Mouse (Mus musculus) heart, embryonic 16.5 days (tissue): ENCODE data around the gene Gm49358. TPM values are rescaled to one million over a fixed set of nuclear protein-coding genes. Genes with fewer than 3 reads are reported as not detected.

ENCODE experiments used
- ATAC-seq: fragments of 200-750 bp; cut with Nextera tagmentation; replicated peaks from 2 replicates; pipeline ENCODE4 v1.8.0; 2017; ENCODE audit warnings: moderate number of reproducible peaks; ENCODE audit not compliant: insufficient read depth, low FRiP score; ENCODE audit errors: extremely low read depth
- H3K27ac ChIP-seq: fragments of 300-500 bp; sonication (generic); 2 replicates; pipeline ENCODE4 v1.5.1; 2014; ENCODE audit warnings: mild to moderate bottlenecking, low read length, control low read depth, moderate library complexity
- H3K27me3 ChIP-seq: fragments of 300-500 bp; sonication (generic); 2 replicates; pipeline ENCODE4 v1.6.1; 2014; ENCODE audit warnings: low read length, mixed read lengths; ENCODE audit not compliant: control insufficient read depth, insufficient read depth
- H3K36me3 ChIP-seq: fragments of 300-500 bp; sonication (generic); 2 replicates; pipeline ENCODE4 v1.6.1; 2014; ENCODE audit not compliant: control insufficient read depth, insufficient read depth
- H3K4me1 ChIP-seq: fragments of 300-500 bp; sonication (generic); 2 replicates; pipeline ENCODE4 v1.6.1; 2014; ENCODE audit warnings: low read length, mixed read lengths; ENCODE audit not compliant: control insufficient read depth, insufficient read depth
- H3K4me2 ChIP-seq: fragments of 300-500 bp; sonication (generic); 2 replicates; pipeline ENCODE4 v1.6.1; 2014; ENCODE audit warnings: low read depth, mild to moderate bottlenecking, control low read depth, low read length
- H3K4me3 ChIP-seq: fragments of 300-500 bp; sonication (generic); 2 replicates; pipeline ENCODE4 v1.5.1; 2014; ENCODE audit warnings: mild to moderate bottlenecking, control low read depth, low read length
- H3K9ac ChIP-seq: fragments of 300-500 bp; sonication (generic); 2 replicates; pipeline ENCODE4 v1.6.1; 2014; ENCODE audit warnings: low read length, control low read depth
- H3K9me3 ChIP-seq: fragments of 300-500 bp; sonication (generic); replicated peaks from 2 replicates; pipeline ENCODE4 v1.6.1; 2016; ENCODE audit warnings: low read length; ENCODE audit not compliant: control insufficient read depth
- WGBS: fragments of 180-500 bp; shearing (Covaris S2); extraction: QIAGEN DNeasy Blood & Tissue Kit; methylation state at CpG from one replicate; pipeline ENCODE4 v1.1.7; 2014; 5-methylcytosine and 5-hydroxymethylcytosine counted together
- polyA plus RNA-seq: library from polyadenylated mRNA; unstranded; fragments of >200 nt; fragmentation: Nextera tagmentation; extraction: Ambion mirVana; gene quantifications from 2 replicates; pipeline ENCODE4 v1.2.1, GENCODE M21; 2015

The Gm49358 gene
- polyA plus RNA-seq, 1 experiment from 2014 or later, result not detected

- Histone ChIP-seq H3K4me1 (peaks cover 36% of the 10 kb centered on the region), H3K36me3 (peaks cover 17% of the 10 kb centered on the region), H3K4me2 (no peak overlapping the region), H3K9ac (no peak overlapping the region), H3K9me3 (no peaks in the 10 kb centered on the region), H3K27ac (peak overlapping the region; percentile 66), H3K27me3 (no peaks in the 10 kb centered on the region), H3K4me3 (no peak overlapping the region)
- 72% methylated on average over 7 of the region's 7 CpGs for WGBS
- no peak for ATAC-seq
Measured at GRCm38 (mm10) chr10:86815133-86815532, 51.4 kb downstream of the Gm49358 start.

DNA sequence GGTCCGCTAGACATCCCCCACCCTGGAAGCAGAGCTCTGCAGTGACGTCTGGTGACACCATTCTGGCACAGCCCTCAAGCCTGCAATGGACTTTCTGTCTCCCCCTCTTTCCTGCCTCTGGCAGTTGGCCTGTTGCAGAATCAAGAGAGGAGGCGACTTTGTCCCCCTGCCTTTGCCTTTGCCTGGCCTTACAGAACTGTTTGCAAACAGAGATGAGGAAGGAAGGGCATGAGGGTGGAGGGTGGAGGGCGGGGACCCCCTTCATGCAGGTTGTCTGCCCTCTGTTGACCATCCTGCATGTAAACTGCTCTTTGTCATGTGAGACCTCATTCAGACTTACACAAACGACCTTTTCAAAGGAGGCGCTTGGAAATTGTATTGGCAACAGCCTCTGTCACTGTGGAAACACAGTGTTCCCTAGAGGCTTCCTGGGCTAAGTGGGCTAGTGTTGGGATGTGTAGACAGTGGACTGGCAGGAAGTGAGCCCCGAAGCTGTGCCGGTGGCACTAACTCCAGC, 55.9 kb downstream of the Gm49358 start:
- Histone ChIP-seq H3K9me3 (no peaks in the 10 kb centered on the region), H3K27me3 (no peaks in the 10 kb centered on the region), H3K9ac (peak overlapping the region; percentile 50), H3K4me3 (no peak overlapping the region), H3K4me1 (peaks cover 27% of the 10 kb centered on the region), H3K27ac (peak overlapping the region; percentile 85), H3K36me3 (peaks cover 17% of the 10 kb centered on the region), H3K4me2 (no peak overlapping the region)
- 23% methylated on average over 8 of the region's 8 CpGs for WGBS
- peak; percentile 66 for ATAC-seq

DNA sequence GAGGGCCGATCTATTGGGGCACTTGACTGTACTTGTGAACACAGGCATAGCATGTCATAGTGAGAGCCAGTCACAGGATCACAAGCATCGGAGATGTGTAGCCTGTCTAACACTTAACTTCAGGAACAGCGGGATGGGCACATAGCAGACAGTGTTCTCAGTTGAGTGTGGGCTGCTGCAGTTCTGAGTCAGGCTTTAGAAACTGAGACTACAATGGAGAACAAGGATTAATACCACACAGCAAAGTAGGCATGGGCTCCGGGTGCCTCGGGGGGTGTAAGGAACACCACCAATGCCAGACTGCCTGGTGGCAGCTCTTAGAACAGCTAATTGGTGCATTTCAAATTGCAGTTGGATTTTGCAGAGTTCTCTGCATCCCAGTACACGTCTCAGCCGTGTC, 57.2 kb downstream of the Gm49358 start:
- peaks cover 22% of the 10 kb centered on the region for H3K4me1 ChIP-seq
- WGBS, result 94% methylated on average over 7 of the region's 7 CpGs
- no peak for ATAC-seq
- no peak overlapping the region for H3K27ac ChIP-seq
- peaks cover 18% of the 10 kb centered on the region for H3K36me3 ChIP-seq
- no peak overlapping the region for H3K4me2 ChIP-seq
- no peaks in the 10 kb centered on the region for H3K27me3 ChIP-seq
- H3K9me3 ChIP-seq, result no peaks in the 10 kb centered on the region
- no peak overlapping the region for H3K9ac ChIP-seq
- no peak overlapping the region for H3K4me3 ChIP-seq

- Histone ChIP-seq H3K4me3 (no peak overlapping the region), H3K9ac (no peak overlapping the region), H3K27ac (no peak overlapping the region), H3K4me2 (no peak overlapping the region), H3K27me3 (no peaks in the 10 kb centered on the region), H3K4me1 (peaks cover 32% of the 10 kb centered on the region), H3K9me3 (no peaks in the 10 kb centered on the region), H3K36me3 (peaks cover 25% of the 10 kb centered on the region)
- ATAC-seq, result no peak
- WGBS, result 81% methylated on average over 6 of the region's 6 CpGs
Measured at GRCm38 (mm10) chr10:86824093-86824492, 60.3 kb downstream of the Gm49358 start.

DNA sequence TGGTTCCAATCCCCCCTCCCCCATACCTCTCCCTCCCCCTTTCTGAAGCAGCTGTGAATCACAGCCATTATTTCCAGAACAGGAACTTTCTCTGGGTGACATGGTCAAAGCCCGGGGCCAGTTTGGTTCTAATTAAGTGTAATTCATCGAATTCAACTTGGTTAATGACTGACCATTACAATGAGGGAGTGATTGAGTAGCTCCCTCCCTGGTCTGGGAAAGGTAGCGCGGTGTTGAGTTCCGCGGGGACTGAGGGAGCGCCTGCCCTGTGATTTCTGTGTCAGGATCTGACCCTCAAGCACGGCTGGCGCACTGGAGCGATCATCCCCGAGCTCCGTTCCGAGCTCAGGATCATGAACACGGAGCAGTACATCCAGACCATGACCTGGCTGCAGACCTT, 61.1 kb downstream of the Gm49358 start:
- H3K27me3 ChIP-seq, result no peaks in the 10 kb centered on the region
- H3K4me3 ChIP-seq, result no peak overlapping the region
- ATAC-seq, result no peak
- peaks cover 24% of the 10 kb centered on the region for H3K4me1 ChIP-seq
- peaks cover 30% of the 10 kb centered on the region for H3K36me3 ChIP-seq
- no peak overlapping the region for H3K4me2 ChIP-seq
- H3K9ac ChIP-seq, result no peak overlapping the region
- no peaks in the 10 kb centered on the region for H3K9me3 ChIP-seq
- H3K27ac ChIP-seq, result peak overlapping the region; percentile 99
- WGBS, result 88% methylated on average over 14 of the region's 14 CpGs

DNA sequence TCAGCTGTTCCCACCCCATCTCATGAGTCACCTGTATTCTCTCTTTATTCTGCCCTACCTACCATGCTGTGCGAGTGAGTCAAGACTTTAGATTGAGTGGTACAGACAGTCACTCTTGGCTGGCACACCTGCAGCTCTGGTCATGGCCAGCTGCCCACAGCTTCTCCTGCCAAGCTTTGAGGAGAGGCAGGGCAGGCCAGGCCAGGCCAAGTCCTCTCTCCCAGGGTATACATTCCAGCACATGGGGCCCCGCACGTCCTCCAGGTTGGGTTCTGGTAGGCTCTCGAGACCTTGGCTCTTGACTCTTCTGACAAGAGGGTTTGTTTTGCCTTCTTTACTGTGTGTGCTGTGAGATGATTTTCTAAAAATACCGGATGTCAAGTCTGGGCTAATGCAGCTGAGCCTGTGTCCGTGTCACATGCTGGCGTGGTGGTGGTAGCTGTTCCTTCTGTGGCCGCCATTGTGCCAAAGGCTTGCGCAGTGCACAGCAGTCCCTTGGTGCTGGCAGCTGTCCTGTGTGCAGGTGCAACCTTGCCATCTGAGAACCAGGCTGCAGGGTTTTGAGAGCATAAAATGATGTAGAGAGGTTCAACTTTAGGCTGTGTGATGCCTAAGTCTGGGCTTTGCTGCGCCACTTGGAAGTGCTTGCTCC, 62.2 kb downstream of the Gm49358 start:
- H3K27me3 ChIP-seq, result no peaks in the 10 kb centered on the region
- H3K4me2 ChIP-seq, result peak overlapping the region; percentile 30; the same call in 1 of the 2 replicates
- H3K27ac ChIP-seq, result peak overlapping the region; percentile 99
- 50% methylated on average over 10 of the region's 10 CpGs for WGBS
- peak; percentile 94 for ATAC-seq
- H3K36me3 ChIP-seq, result peaks cover 26% of the 10 kb centered on the region
- peaks cover 20% of the 10 kb centered on the region for H3K4me1 ChIP-seq
- no peak overlapping the region for H3K9ac ChIP-seq
- H3K9me3 ChIP-seq, result no peaks in the 10 kb centered on the region
- H3K4me3 ChIP-seq, result no peak overlapping the region

DNA sequence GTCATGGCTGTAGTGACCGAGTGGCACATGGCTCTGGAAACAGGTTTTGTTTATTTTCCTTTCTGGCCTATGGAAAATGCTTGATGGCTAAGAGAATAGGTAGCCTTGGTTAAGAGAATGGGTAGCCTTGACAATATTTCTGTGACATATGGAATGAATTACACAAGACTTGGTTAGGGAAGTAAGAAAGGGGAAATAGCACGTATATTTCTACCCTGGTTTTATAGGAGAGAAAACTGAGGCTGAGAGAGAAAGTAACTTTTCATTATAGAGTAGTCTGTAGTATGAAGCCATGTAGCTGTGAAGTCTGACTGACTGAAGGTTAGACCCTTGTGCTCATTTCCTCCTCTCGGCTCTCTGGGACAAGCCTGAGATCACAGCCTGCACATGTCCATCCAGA, 63.2 kb downstream of the Gm49358 start:
- Histone ChIP-seq H3K27me3 (no peaks in the 10 kb centered on the region), H3K4me3 (no peak overlapping the region), H3K27ac (peak overlapping the region; percentile 99), H3K4me1 (peaks cover 17% of the 10 kb centered on the region), H3K9me3 (no peaks in the 10 kb centered on the region), H3K4me2 (no peak overlapping the region), H3K36me3 (peaks cover 34% of the 10 kb centered on the region), H3K9ac (no peak overlapping the region)
- no peak for ATAC-seq
- WGBS, result 84% methylated on average over 3 of the region's 3 CpGs

DNA sequence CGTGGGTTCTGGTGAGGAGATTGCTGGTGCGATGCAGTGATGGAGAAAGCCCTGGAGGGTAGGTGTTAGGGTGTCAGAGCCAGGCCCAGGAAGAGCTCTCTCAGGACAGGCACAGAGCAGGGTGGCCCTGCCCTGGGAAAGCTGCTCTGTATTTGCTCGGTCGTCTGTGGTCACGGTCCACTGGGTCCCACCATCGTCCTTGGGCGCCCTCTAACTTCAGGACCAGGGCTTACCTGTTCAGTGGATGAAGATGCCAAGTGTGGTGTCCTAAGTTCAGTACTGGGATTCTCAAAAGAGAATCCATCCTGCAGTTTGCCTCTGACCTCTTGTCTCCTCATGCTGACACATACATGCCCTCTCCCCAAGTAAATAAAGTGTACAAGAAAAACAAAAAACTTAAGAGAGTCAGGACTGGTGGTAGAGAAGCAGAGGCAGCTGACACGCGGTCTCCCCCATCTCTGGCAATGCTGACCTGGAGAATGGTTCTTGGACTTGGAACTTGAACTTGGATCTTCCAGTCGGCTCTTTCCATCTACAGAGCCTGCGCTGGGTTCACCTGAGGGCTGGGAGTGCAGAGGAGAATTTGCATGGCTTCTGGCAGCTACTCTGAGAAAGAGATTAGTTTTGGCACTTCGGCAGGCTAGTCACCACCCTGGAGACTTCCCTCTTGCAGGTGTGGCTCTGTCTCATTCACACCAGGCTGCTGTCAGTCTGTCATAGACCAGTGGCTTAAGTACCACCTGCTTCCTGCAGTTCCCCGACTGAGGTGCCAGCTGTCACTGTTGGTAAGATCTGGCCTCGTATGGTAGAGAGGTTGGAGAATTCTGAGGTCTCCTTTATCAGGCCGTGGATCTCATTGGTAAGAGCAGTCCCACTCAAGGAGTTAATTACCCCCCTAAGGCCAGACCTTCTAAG, 64.7 kb downstream of the Gm49358 start:
- ATAC-seq, result no peak
- H3K9ac ChIP-seq, result no peak overlapping the region
- peaks cover 43% of the 10 kb centered on the region for H3K36me3 ChIP-seq
- no peak overlapping the region for H3K27ac ChIP-seq
- H3K27me3 ChIP-seq, result no peaks in the 10 kb centered on the region
- H3K9me3 ChIP-seq, result no peaks in the 10 kb centered on the region
- 86% methylated on average over 15 of the region's 15 CpGs for WGBS
- no peak overlapping the region for H3K4me3 ChIP-seq
- H3K4me2 ChIP-seq, result no peak overlapping the region
- H3K4me1 ChIP-seq, result peaks cover 17% of the 10 kb centered on the region

DNA sequence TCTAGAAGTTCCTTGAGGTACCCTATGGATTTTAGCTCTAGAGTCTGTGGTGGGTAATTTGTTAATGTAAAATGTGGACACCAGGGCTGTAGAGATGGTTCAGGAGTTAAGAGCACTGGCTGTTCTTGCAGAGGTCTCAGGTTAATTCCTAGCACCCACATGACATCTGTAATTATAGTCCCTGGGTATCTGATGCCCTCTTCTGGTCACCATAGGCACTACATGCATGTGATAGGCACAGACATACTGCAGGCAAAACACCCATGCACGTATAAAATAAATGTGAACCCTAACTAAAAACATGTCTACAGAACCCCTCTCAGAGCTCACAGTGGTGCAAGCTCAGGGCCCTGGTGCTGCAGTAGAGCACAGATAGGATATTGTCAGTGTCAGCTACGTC, 65.7 kb downstream of the Gm49358 start:
- Histone ChIP-seq H3K36me3 (peaks cover 45% of the 10 kb centered on the region), H3K4me1 (peaks cover 16% of the 10 kb centered on the region), H3K4me3 (no peak overlapping the region), H3K9ac (no peak overlapping the region), H3K9me3 (no peaks in the 10 kb centered on the region), H3K4me2 (no peak overlapping the region), H3K27me3 (no peaks in the 10 kb centered on the region), H3K27ac (no peak overlapping the region)
- no peak for ATAC-seq
- WGBS, result 81% methylated on average over 2 of the region's 2 CpGs
